Mouse (Mus musculus) CH12.LX (cell line): Measurements from ENCODE around the gene Npy4r. TPM values are rescaled to one million over a fixed set of nuclear protein-coding genes. Genes with fewer than 3 reads are reported as not detected.

Source experiments
- DNase-seq: peaks from one replicate; pipeline ENCODE4 v3.0.0-alpha.2; 2013; ENCODE audit errors: extremely low read depth
- H3K27ac ChIP-seq: 2 replicates; pipeline ENCODE4 v1.5.1; 2012; ENCODE audit warnings: low read depth, mild to moderate bottlenecking, control low read depth, moderate library complexity; ENCODE audit not compliant: insufficient read depth
- H3K27me3 ChIP-seq: replicated peaks from 2 replicates; pipeline ENCODE3; 2012; ENCODE audit warnings: inconsistent platforms
- H3K36me3 ChIP-seq, 2 experiments: replicated peaks in 1 of 2; 2 replicates each; pipeline versions ENCODE3 to v1.6.1; 2012; ENCODE audit warnings: inconsistent platforms in 1 of 2, low read length in 1 of 2, mild to moderate bottlenecking in 1 of 2, mixed read lengths in 1 of 2, moderate library complexity in 1 of 2; ENCODE audit not compliant: control insufficient read depth in 1 of 2, insufficient read depth in 1 of 2
- H3K4me1 ChIP-seq, 2 experiments: 2 replicates each; pipeline ENCODE4 v1.6.1; 2012; ENCODE audit warnings: inconsistent platforms in 1 of 2, moderate library complexity in 1 of 2; ENCODE audit not compliant: insufficient read depth in 2 of 2, control insufficient read depth in 1 of 2
- H3K4me2 ChIP-seq: 2 replicates; pipeline ENCODE4 v1.6.1; 2012; ENCODE audit warnings: low read depth, mild to moderate bottlenecking, control low read depth; ENCODE audit not compliant: poor library complexity, insufficient read depth, severe bottlenecking
- H3K4me3 ChIP-seq, 3 experiments: fragments of 150-350 bp in 1 of 3; sonication (generic) in 1 of 3; replicated peaks in 1 of 3; 2 replicates each; pipeline versions ENCODE3 to v1.5.1; 2011 to 2012; ENCODE audit warnings: low read depth in 2 of 3, low read length in 2 of 3, mild to moderate bottlenecking in 2 of 3, moderate library complexity in 2 of 3, control low read depth in 1 of 3, improper control_type of control experiment in 1 of 3, inconsistent platforms in 1 of 3, mixed read lengths in 1 of 3; ENCODE audit not compliant: poor library complexity in 1 of 3
- H3K79me2 ChIP-seq: replicated peaks from 2 replicates; pipeline ENCODE4 v1.6.1; 2012; ENCODE audit warnings: mild to moderate bottlenecking, moderate library complexity; ENCODE audit not compliant: control insufficient read depth, poor library complexity, insufficient read depth, severe bottlenecking; ENCODE audit errors: extremely low read depth
- H3K9ac ChIP-seq: 2 replicates; pipeline ENCODE4 v1.6.1; 2012; ENCODE audit warnings: low read depth, mild to moderate bottlenecking, control low read depth, moderate library complexity; ENCODE audit not compliant: insufficient read depth
- H3K9me3 ChIP-seq: replicated peaks from 2 replicates; pipeline ENCODE3; 2012; ENCODE audit warnings: low read length, inconsistent platforms, mixed read lengths
- BHLHE40 ChIP-seq: IDR thresholded peaks from 2 replicates; pipeline ENCODE4 v1.6.1; 2011; ENCODE audit warnings: mild to moderate bottlenecking, low read depth, low read length, improper control_type of control experiment
- CHD1 ChIP-seq: IDR thresholded peaks from 2 replicates; pipeline ENCODE4 v1.6.1; 2012; ENCODE audit warnings: low read depth, low read length, improper control_type of control experiment, inconsistent platforms
- CHD2 ChIP-seq: IDR thresholded peaks from 2 replicates; pipeline ENCODE4 v1.6.1; 2011; ENCODE audit warnings: low read length, improper control_type of control experiment
- CTCF ChIP-seq, 2 experiments: IDR thresholded peaks in 1 of 2; conservative IDR thresholded peaks in 1 of 2; 2 replicates each; pipeline ENCODE4 v1.5.1; 2011 to 2012; ENCODE audit warnings: low read depth in 2 of 2, low read length in 2 of 2, improper control_type of control experiment in 1 of 2, inconsistent platforms in 1 of 2, mild to moderate bottlenecking in 1 of 2, moderate library complexity in 1 of 2
- ELF1 ChIP-seq: IDR thresholded peaks from 2 replicates; pipeline ENCODE4 v1.6.1; 2014; ENCODE audit warnings: low read depth, mild to moderate bottlenecking, inconsistent platforms, low read length, improper control_type of control experiment
- EP300 ChIP-seq: IDR thresholded peaks from 2 replicates; pipeline ENCODE4 v1.6.1; 2011; ENCODE audit warnings: low read length, improper control_type of control experiment
- GABPA ChIP-seq: IDR thresholded peaks from 2 replicates; pipeline ENCODE4 v1.6.1; 2012; ENCODE audit warnings: low read depth, low read length, improper control_type of control experiment, inconsistent platforms; ENCODE audit not compliant: insufficient replicate concordance
- HCFC1 ChIP-seq: IDR thresholded peaks from 2 replicates; pipeline ENCODE4 v1.6.1; 2012; ENCODE audit warnings: low read depth, mild to moderate bottlenecking, inconsistent platforms, low read length, improper control_type of control experiment
- JUN ChIP-seq: IDR thresholded peaks from 2 replicates; pipeline ENCODE4 v1.6.1; 2011; ENCODE audit warnings: low read depth, mild to moderate bottlenecking, low read length, improper control_type of control experiment, moderate library complexity; ENCODE audit not compliant: insufficient read depth
- JUND ChIP-seq: conservative IDR thresholded peaks from 2 replicates; pipeline ENCODE4 v1.6.1; 2011; ENCODE audit warnings: low read depth, low read length, improper control_type of control experiment
- MAFK ChIP-seq: IDR thresholded peaks from 2 replicates; pipeline ENCODE4 v1.6.1; 2011; ENCODE audit warnings: low read length, improper control_type of control experiment; ENCODE audit not compliant: insufficient replicate concordance
- MAX ChIP-seq: IDR thresholded peaks from 2 replicates; pipeline ENCODE4 v1.6.1; 2011; ENCODE audit warnings: low read length, improper control_type of control experiment
- MAZ ChIP-seq: IDR thresholded peaks from 2 replicates; pipeline ENCODE4 v1.6.1; 2012; ENCODE audit warnings: low read depth, mild to moderate bottlenecking, inconsistent platforms, low read length, improper control_type of control experiment, moderate library complexity
- MEF2A ChIP-seq: IDR thresholded peaks from 2 replicates; pipeline ENCODE4 v1.6.1; 2014; ENCODE audit warnings: low read depth, mild to moderate bottlenecking, inconsistent platforms, low read length, improper control_type of control experiment, borderline replicate concordance
- MXI1 ChIP-seq: IDR thresholded peaks from 2 replicates; pipeline ENCODE4 v1.6.1; 2011; ENCODE audit warnings: mild to moderate bottlenecking, low read depth, low read length, improper control_type of control experiment
- MYC ChIP-seq: IDR thresholded peaks from 2 replicates; pipeline ENCODE4 v1.6.1; 2011; ENCODE audit warnings: low read depth, mild to moderate bottlenecking, improper control_type of control experiment, low read length
- NELFE ChIP-seq: IDR thresholded peaks from 2 replicates; pipeline ENCODE4 v1.6.1; 2011; ENCODE audit warnings: low read depth, low read length, improper control_type of control experiment
- NRF1 ChIP-seq: IDR thresholded peaks from 2 replicates; pipeline ENCODE4 v1.6.1; 2014; ENCODE audit warnings: low read depth, mild to moderate bottlenecking, inconsistent platforms, low read length, improper control_type of control experiment, moderate library complexity
- PAX5 ChIP-seq: IDR thresholded peaks from 2 replicates; pipeline ENCODE4 v1.6.1; 2012; ENCODE audit warnings: low read length, inconsistent platforms, mixed read lengths
- POLR2A ChIP-seq: IDR thresholded peaks from 2 replicates; pipeline ENCODE4 v1.6.1; 2011; ENCODE audit warnings: low read depth, mild to moderate bottlenecking, improper control_type of control experiment, low read length
- RAD21 ChIP-seq: IDR thresholded peaks from 2 replicates; pipeline ENCODE4 v1.6.1; 2011; ENCODE audit warnings: low read depth, mild to moderate bottlenecking, low read length, improper control_type of control experiment, moderate library complexity
- RCOR1 ChIP-seq: conservative IDR thresholded peaks from 2 replicates; pipeline ENCODE4 v1.6.1; 2012; ENCODE audit warnings: low read depth, mild to moderate bottlenecking, inconsistent platforms, low read length, improper control_type of control experiment
- SIN3A ChIP-seq: IDR thresholded peaks from 2 replicates; pipeline ENCODE4 v1.6.1; 2012; ENCODE audit warnings: low read length, improper control_type of control experiment, inconsistent platforms
- SMC3 ChIP-seq: IDR thresholded peaks from 2 replicates; pipeline ENCODE4 v1.6.1; 2011; ENCODE audit warnings: low read depth, low read length, improper control_type of control experiment
- TBP ChIP-seq: conservative IDR thresholded peaks from 2 replicates; pipeline ENCODE4 v1.6.1; 2011; ENCODE audit warnings: low read depth, low read length, improper control_type of control experiment
- TCF12 ChIP-seq: IDR thresholded peaks from 2 replicates; pipeline ENCODE4 v1.6.1; 2014; ENCODE audit warnings: low read depth, mild to moderate bottlenecking, inconsistent platforms, low read length, improper control_type of control experiment
- UBTF ChIP-seq: IDR thresholded peaks from 2 replicates; pipeline ENCODE4 v1.6.1; 2012; ENCODE audit warnings: low read depth, mild to moderate bottlenecking, inconsistent platforms, low read length, improper control_type of control experiment, moderate library complexity
- USF1 ChIP-seq: IDR thresholded peaks from 2 replicates; pipeline ENCODE4 v1.6.1; 2014; ENCODE audit warnings: low read depth, mild to moderate bottlenecking, inconsistent platforms, low read length, improper control_type of control experiment
- USF2 ChIP-seq: conservative IDR thresholded peaks from 2 replicates; pipeline ENCODE4 v1.6.1; 2011; ENCODE audit warnings: low read depth, low read length, improper control_type of control experiment
- ZC3H11A ChIP-seq: IDR thresholded peaks from 2 replicates; pipeline ENCODE4 v1.6.1; 2012; ENCODE audit warnings: low read depth, mild to moderate bottlenecking, inconsistent platforms, low read length, improper control_type of control experiment
- ZKSCAN1 ChIP-seq: IDR thresholded peaks from 2 replicates; pipeline ENCODE4 v1.6.1; 2012; ENCODE audit warnings: low read depth, inconsistent platforms, low read length, improper control_type of control experiment, borderline replicate concordance
- ZMIZ1 ChIP-seq: IDR thresholded peaks from 2 replicates; pipeline ENCODE4 v1.6.1; 2012; ENCODE audit warnings: low read depth, mild to moderate bottlenecking, inconsistent platforms, low read length, improper control_type of control experiment
- ZNF384 ChIP-seq: IDR thresholded peaks from 2 replicates; pipeline ENCODE4 v1.6.1; 2012; ENCODE audit warnings: low read depth, low read length, improper control_type of control experiment, inconsistent platforms
- dilution Hi-C: fragments of 300-500 bp; cut with MboI; formaldehyde crosslinking; loops from 2 replicates; pipeline ENCODE4 v1.14.3; 2020; ENCODE audit warnings: low sequenced_read_pairs; ENCODE audit not compliant: extremely low pct_unique_long_range_greater_than_20kb, extremely low pct_ligation_motif_present
- in situ Hi-C: fragments of 300-500 bp; cut with MboI; formaldehyde crosslinking; loops from 3 replicates; pipeline ENCODE4 v1.14.3; 2019; ENCODE audit warnings: low sequenced_read_pairs, low pct_ligation_motif_present, low pct_unique_long_range_greater_than_20kb, mixed read lengths
- polyA plus RNA-seq: library from polyadenylated mRNA; unstranded; fragments of >175 nt; gene quantifications from 2 replicates; pipeline ENCODE4 v1.2.1, GENCODE M21; 2012; ENCODE audit warnings: low read depth; ENCODE audit not compliant: insufficient read length
- total RNA-seq, 2 experiments: library from RNA; depleted of rRNA; stranded (reverse); fragments of 300-350 nt in 1 of 2; fragments of >200 nt in 1 of 2; gene quantifications; 2 replicates each; pipeline ENCODE4 v1.2.3; 2012 to 2014

The Npy4r gene
- total and polyA plus RNA-seq, 3 experiments, result 0.04 TPM; not detected in 2

GRCm38 (mm10) chr14:34106389-34107062 is 45.8 kb downstream of the Npy4r start:
- Histone ChIP-seq H3K4me1 (peaks cover 0 to 16% of the 10 kb centered on the region in 2 experiments; a peak in 3 of 4 replicates), H3K4me2 (no peak overlapping the region), H3K9me3 (no peaks in the 10 kb centered on the region), H3K27ac (no peak overlapping the region), H3K36me3 (no peaks in the 10 kb centered on the region), H3K9ac (no peak overlapping the region), H3K27me3 (no peaks in the 10 kb centered on the region), H3K4me3 (no peak overlapping the region), H3K79me2 (no peaks in the 10 kb centered on the region)
- in situ Hi-C loops, result loop anchor here (5.0 kb wide), 1 partner anchor 91 kb away; no protein-coding TSS in a partner anchor
- peak; percentile 45 for DNase-seq
- TF ChIP-seq CTCF (conservative IDR thresholded peaks at IDR 0.05 in 1 of 2, IDR thresholded peaks at IDR 0.05 in 1 of 2; ENCODE audit: low read depth in 2 of 2, low read length in 2 of 2) (peak in 1 of 2 experiments; percentile 77; a peak in 3 of 4 replicates), HCFC1 (no peak), CHD1 (no peak), TCF12 (0 out of 2 replicates have a peak, but pooled peaks have one; percentile 20), RAD21 (peak; percentile 34), SMC3 (peak; percentile 88), NELFE (no peak), PAX5 (no peak), ZC3H11A (no peak)
- dilution Hi-C loops, result no loop called here

GRCm38 (mm10) chr14:34104892-34105291 is 47.4 kb downstream of the Npy4r start:
- peak; percentile 53 for DNase-seq
- H3K4me2 ChIP-seq, result no peak overlapping the region
- H3K9me3 ChIP-seq, result no peaks in the 10 kb centered on the region
- no peaks in the 10 kb centered on the region for H3K79me2 ChIP-seq
- no peaks in the 10 kb centered on the region for H3K36me3 ChIP-seq
- dilution Hi-C loops (no loop called here), in situ Hi-C loops (loop anchor here (5.0 kb wide), 1 partner anchor 92 kb away; no protein-coding TSS in a partner anchor)
- no peak overlapping the region for H3K27ac ChIP-seq
- H3K27me3 ChIP-seq, result no peaks in the 10 kb centered on the region
- H3K9ac ChIP-seq, result no peak overlapping the region
- peaks cover 0 to 16% of the 10 kb centered on the region in 2 experiments; a peak in 3 of 4 replicates for H3K4me1 ChIP-seq
- no peak overlapping the region for H3K4me3 ChIP-seq
- TF ChIP-seq RAD21, result peak; percentile 79
- no peak for TF ChIP-seq HCFC1
- no peak for TF ChIP-seq MAFK
- TF ChIP-seq CHD2, result no peak
- no peak for TF ChIP-seq ELF1
- TF ChIP-seq ZNF384, result no peak
- no peak for TF ChIP-seq MXI1
- TF ChIP-seq MYC, result no peak
- TF ChIP-seq BHLHE40, result peak; percentile 35; the same call in 1 of the 2 replicates
- no peak for TF ChIP-seq SIN3A
- no peak for TF ChIP-seq JUND
- TF ChIP-seq UBTF, result no peak
- TF ChIP-seq CHD1, result no peak
- no peak for TF ChIP-seq NRF1
- no peak for TF ChIP-seq ZKSCAN1
- no peak for TF ChIP-seq ZMIZ1
- no peak for TF ChIP-seq EP300
- no peak for TF ChIP-seq USF2
- 0 out of 2 replicates have a peak, but pooled peaks have one; percentile 19 for TF ChIP-seq MEF2A
- TF ChIP-seq MAX, result no peak
- no peak for TF ChIP-seq POLR2A
- no peak for TF ChIP-seq JUN
- no peak for TF ChIP-seq GABPA
- TF ChIP-seq USF1, result no peak
- TF ChIP-seq RCOR1, result no peak
- no peak for TF ChIP-seq NELFE
- TF ChIP-seq TBP, result no peak
- TF ChIP-seq MAZ, result no peak
